Comparison of ENCODE assay signal across 9 mouse cellular contexts in genomic region chr13:34964866-34965265, GRCm38 (mm10). TPM values are rescaled to one million over a fixed set of nuclear protein-coding genes. Genes with fewer than 3 reads are reported as not detected.
DNase-seq lines count a peak whose midpoint lies in the region; ATAC-seq and TF ChIP-seq lines count a peak whose summit lies in the region.
"Had no signal": no experiment of that assay in that cellular context is flagged by ENCODE, and none has a peak within 500 bp of the region (broad histone marks: within the 10 kb centered on the region; RNA-seq: fewer than 3 reads in every experiment).

No protein-coding gene starts in this region.

- no peak for DNase-seq in heart, embryonic 10.5 days (ENCODE audit: low spot score)
- no peak for DNase-seq in heart, postnatal 10 days
- no peak for DNase-seq in MEL (ENCODE audit: low read depth, low spot score)
- peak; percentile 2 for DNase-seq in hindbrain, embryonic 10.5 days (ENCODE audit: low spot score)
- no peak for DNase-seq in urinary bladder, postnatal 36 days (ENCODE audit: low spot score in 2 of 2)
- no peak for DNase-seq in adrenal gland, adult (ENCODE audit: inconsistent age in 2 of 2, low spot score in 1 of 2)

- peak overlapping the region; percentile 64 for H3K4me3 ChIP-seq in heart, embryonic 10.5 days
- peak overlapping the region; percentile 46 to 55; a peak in 2 of 4 replicates for H3K4me3 ChIP-seq in MEL (ENCODE audit: control insufficient read depth in 1 of 2, insufficient read depth in 1 of 2, low read depth in 2 of 2, low read length in 2 of 2)
- peak overlapping the region; percentile 58 for H3K4me3 ChIP-seq in hindbrain, embryonic 10.5 days
- H3K4me3 ChIP-seq in liver, embryonic 16.5 days (ENCODE audit: low read depth, low read length) = no peak overlapping the region

- H3K27ac ChIP-seq in heart, embryonic 10.5 days = no peak overlapping the region
- H3K27ac ChIP-seq in MEL (ENCODE audit: control insufficient read depth, low read depth, low read length) = no peak overlapping the region
- H3K27ac ChIP-seq in hindbrain, embryonic 10.5 days = no peak overlapping the region
- H3K27ac ChIP-seq in liver, embryonic 16.5 days (ENCODE audit: low read length) = no peak overlapping the region

- 0 out of 2 replicates have a peak overlapping the region, but pooled peaks have one; percentile 58 for H3K4me2 ChIP-seq in liver, embryonic 16.5 days (ENCODE audit: low read depth, low read length)

- H3K9ac ChIP-seq in MEL (ENCODE audit: control insufficient read depth, low read depth, low read length, poor library complexity, severe bottlenecking) = no peak overlapping the region
- H3K9ac ChIP-seq in liver, embryonic 16.5 days (ENCODE audit: low read depth, low read length) = no peak overlapping the region

- H3K4me1 ChIP-seq in heart, embryonic 10.5 days = peaks cover 7% of the 10 kb centered on the region; the same call in 1 of the 2 replicates
- H3K4me1 ChIP-seq in MEL (ENCODE audit: control insufficient read depth in 1 of 2, insufficient read depth in 2 of 2, low read length in 2 of 2) = no peaks in the 10 kb centered on the region
- peaks cover 16% of the 10 kb centered on the region for H3K4me1 ChIP-seq in hindbrain, embryonic 10.5 days (replicated peaks)
- H3K4me1 ChIP-seq in liver, embryonic 16.5 days (ENCODE audit: control insufficient read depth, low read depth, low read length) = no peaks in the 10 kb centered on the region; the same call in 1 of the 2 replicates

- TF ChIP-seq EP300 in MEL (IDR thresholded peaks at IDR 0.05; ENCODE audit: low read depth in 1 of 2, low read length in 2 of 2) = no peak

- TF ChIP-seq RAD21 in MEL (IDR thresholded peaks at IDR 0.05; ENCODE audit: low read depth, low read length) = no peak

- ATAC-seq in liver, embryonic 16.5 days (ENCODE audit: low read depth) = no peak
- ATAC-seq in megakaryocyte-erythroid progenitor cell, adult 5-6 weeks (replicated peaks; ENCODE audit: low FRiP score, low TSS enrichment, poor library complexity, severe bottlenecking) = no peak

- H3K9me3 ChIP-seq in heart, embryonic 10.5 days = no peaks in the 10 kb centered on the region
- no peaks in the 10 kb centered on the region for H3K9me3 ChIP-seq in MEL (replicated peaks; ENCODE audit: insufficient read depth, low read length)
- no peaks in the 10 kb centered on the region for H3K9me3 ChIP-seq in hindbrain, embryonic 10.5 days
- no peaks in the 10 kb centered on the region for H3K9me3 ChIP-seq in liver, embryonic 16.5 days (replicated peaks; ENCODE audit: control insufficient read depth, low read length)

- 13% methylated on average over 5 of the region's 5 CpGs for WGBS in heart, embryonic 10.5 days
- WGBS in hindbrain, embryonic 10.5 days = 7% methylated on average over 5 of the region's 5 CpGs
- 9% methylated on average over 5 of the region's 5 CpGs for WGBS in liver, embryonic 16.5 days (ENCODE audit: insufficient replicate concordance)

- intact Hi-C loops in heart, postnatal 10 days (cut with DNase I) = no loop called here

- TF ChIP-seq CTCF in MEL (IDR thresholded peaks at IDR 0.05 in 2 of 3, conservative IDR thresholded peaks at IDR 0.05 in 1 of 3; ENCODE audit: control insufficient read depth in 1 of 3, insufficient read depth in 1 of 3, low read depth in 2 of 3, low read length in 3 of 3, poor library complexity in 1 of 3, severe bottlenecking in 1 of 3) = no peak

- H3K27me3 ChIP-seq in heart, embryonic 10.5 days (ENCODE audit: insufficient read depth, poor library complexity, severe bottlenecking) = peaks cover 37% of the 10 kb centered on the region
- H3K27me3 ChIP-seq in MEL (ENCODE audit: control insufficient read depth in 1 of 2, insufficient read depth in 2 of 2, low read length in 2 of 2) = peaks cover 0 to 2% of the 10 kb centered on the region in 2 experiments
- peaks cover 37% of the 10 kb centered on the region for H3K27me3 ChIP-seq in hindbrain, embryonic 10.5 days (ENCODE audit: insufficient read depth, poor library complexity, severe bottlenecking)
- peaks cover 24% of the 10 kb centered on the region for H3K27me3 ChIP-seq in liver, embryonic 16.5 days (ENCODE audit: control insufficient read depth, insufficient read depth, low read depth, low read length)

- H3K36me3 ChIP-seq in heart, embryonic 10.5 days = no peaks in the 10 kb centered on the region
- H3K36me3 ChIP-seq in MEL (ENCODE audit: control insufficient read depth in 1 of 2, insufficient read depth in 2 of 2, low read length in 2 of 2) = no peaks in the 10 kb centered on the region
- H3K36me3 ChIP-seq in hindbrain, embryonic 10.5 days = no peaks in the 10 kb centered on the region
- no peaks in the 10 kb centered on the region for H3K36me3 ChIP-seq in liver, embryonic 16.5 days (ENCODE audit: control insufficient read depth, insufficient read depth)

- no peaks in the 10 kb centered on the region for H3K79me2 ChIP-seq in MEL (ENCODE audit: control insufficient read depth, insufficient read depth, low read length, poor library complexity)

- TF ChIP-seq POLR2A in MEL (IDR thresholded peaks at IDR 0.05; ENCODE audit: control insufficient read depth in 1 of 2, insufficient read depth in 1 of 2, low read depth in 1 of 2, low read length in 2 of 2, poor library complexity in 1 of 2) = no peak

TF ChIP-seq in MEL, 35 proteins besides CTCF, POLR2A, EP300 and RAD21:
- TF ChIP-seq KAT2A (conservative IDR thresholded peaks at IDR 0.05; ENCODE audit: low read depth, low read length) (no peak), USF2 (IDR thresholded peaks at IDR 0.05; ENCODE audit: borderline replicate concordance in 1 of 2, insufficient read depth in 1 of 2, low read depth in 1 of 2, low read length in 2 of 2) (no peak), TBP (IDR thresholded peaks at IDR 0.05; ENCODE audit: low read depth, low read length) (no peak), BHLHE40 (IDR thresholded peaks at IDR 0.05; ENCODE audit: borderline replicate concordance, low read depth, low read length) (no peak), CHD1 (IDR thresholded peaks at IDR 0.05; ENCODE audit: low read depth, low read length) (no peak), TCF12 (IDR thresholded peaks at IDR 0.05; ENCODE audit: low read depth, low read length) (no peak), RCOR1 (IDR thresholded peaks at IDR 0.05; ENCODE audit: low read depth, low read length) (no peak), ELF1 (IDR thresholded peaks at IDR 0.05; ENCODE audit: low read depth, low read length) (no peak), SMC3 (IDR thresholded peaks at IDR 0.05; ENCODE audit: low read depth, low read length) (no peak), ZKSCAN1 (IDR thresholded peaks at IDR 0.05; ENCODE audit: low read depth, low read length) (no peak), MAX (IDR thresholded peaks at IDR 0.05; ENCODE audit: low read length) (no peak), MYC (IDR thresholded peaks at IDR 0.05; ENCODE audit: low read depth, low read length) (no peak)

RNA-seq across cellular contexts. Expression of gene Eci3, which starts 1.3 kb away (rescaled TPM):
- polyA plus RNA-seq in heart, embryonic 10.5 days (2016; fragmentation: Nextera tagmentation; extraction: Ambion mirVana) = 0.43 and 0.55 TPM in 2 replicates
- total RNA-seq in heart, postnatal 10 days (2021) = 1 to 10 TPM; 2.3 to 3.2 TPM
- 0.35 TPM in 1 of 2 replicates, not detected in the other for total RNA-seq in MEL (2012; rRNA removed)
- polyA plus RNA-seq in MEL (2012; ENCODE audit: insufficient read depth in 1 of 2, insufficient read length in 2 of 2, low read depth in 1 of 2, low replicate concordance in 2 of 2, missing spikeins in 1 of 2) = under 1 TPM in 1 of 2 experiments, not detected in 1; 0.93 TPM
- 0.27 and 0.60 TPM in 2 replicates for polyA plus RNA-seq in hindbrain, embryonic 10.5 days (2016; fragmentation: Nextera tagmentation; extraction: Ambion mirVana)
- polyA plus RNA-seq in liver, embryonic 16.5 days (2015; fragmentation: Nextera tagmentation; extraction: Ambion mirVana) = 0.06 and 0.09 TPM in 2 replicates
- not detected in 2 replicates for total RNA-seq in megakaryocyte-erythroid progenitor cell, adult 5-6 weeks (2014; fragmentation: Nextera tagmentation)
- total RNA-seq in megakaryocyte-erythroid progenitor cell, adult 5-6 weeks (2017) = not detected in 2 replicates

RNA-seq across cellular contexts. Expression of gene 4933417A18Rik, which starts 40.7 kb away (rescaled TPM):
- polyA plus RNA-seq in heart, embryonic 10.5 days (2016; fragmentation: Nextera tagmentation; extraction: Ambion mirVana) = not detected in 2 replicates
- total RNA-seq in heart, postnatal 10 days (2021) = not detected
- total RNA-seq in MEL (2012; rRNA removed) = not detected in 2 replicates
- not detected for polyA plus RNA-seq in MEL (2012; ENCODE audit: insufficient read depth in 1 of 2, insufficient read length in 2 of 2, low read depth in 1 of 2, low replicate concordance in 2 of 2, missing spikeins in 1 of 2)
- polyA plus RNA-seq in hindbrain, embryonic 10.5 days (2016; fragmentation: Nextera tagmentation; extraction: Ambion mirVana) = not detected in 2 replicates
- polyA plus RNA-seq in liver, embryonic 16.5 days (2015; fragmentation: Nextera tagmentation; extraction: Ambion mirVana) = not detected in 2 replicates
- total RNA-seq in megakaryocyte-erythroid progenitor cell, adult 5-6 weeks (2014; fragmentation: Nextera tagmentation) = not detected in 2 replicates
- not detected in 2 replicates for total RNA-seq in megakaryocyte-erythroid progenitor cell, adult 5-6 weeks (2017)
- polyA plus RNA-seq: large intestine, adult 2 months had no signal

RNA-seq across cellular contexts. Expression of gene Fam217a, which starts 40.8 kb away (rescaled TPM):
- polyA plus RNA-seq in heart, embryonic 10.5 days (2016; fragmentation: Nextera tagmentation; extraction: Ambion mirVana) = 1.7 and 2.0 TPM in 2 replicates
- total RNA-seq in heart, postnatal 10 days (2021) = under 1 TPM; 0.27 to 0.29 TPM
- total RNA-seq in MEL (2012; rRNA removed) = not detected in 2 replicates
- not detected for polyA plus RNA-seq in MEL (2012; ENCODE audit: insufficient read depth in 1 of 2, insufficient read length in 2 of 2, low read depth in 1 of 2, low replicate concordance in 2 of 2, missing spikeins in 1 of 2)
- 1.3 and 1.4 TPM in 2 replicates for polyA plus RNA-seq in hindbrain, embryonic 10.5 days (2016; fragmentation: Nextera tagmentation; extraction: Ambion mirVana)
- 0.16 and 0.18 TPM in 2 replicates for polyA plus RNA-seq in liver, embryonic 16.5 days (2015; fragmentation: Nextera tagmentation; extraction: Ambion mirVana)
- total RNA-seq in megakaryocyte-erythroid progenitor cell, adult 5-6 weeks (2014; fragmentation: Nextera tagmentation) = 0.77 TPM in 1 of 2 replicates, not detected in the other
- total RNA-seq in megakaryocyte-erythroid progenitor cell, adult 5-6 weeks (2017) = not detected in 2 replicates
